ENCODE assay signal across 9 mouse cellular contexts in the genomic region with DNA sequence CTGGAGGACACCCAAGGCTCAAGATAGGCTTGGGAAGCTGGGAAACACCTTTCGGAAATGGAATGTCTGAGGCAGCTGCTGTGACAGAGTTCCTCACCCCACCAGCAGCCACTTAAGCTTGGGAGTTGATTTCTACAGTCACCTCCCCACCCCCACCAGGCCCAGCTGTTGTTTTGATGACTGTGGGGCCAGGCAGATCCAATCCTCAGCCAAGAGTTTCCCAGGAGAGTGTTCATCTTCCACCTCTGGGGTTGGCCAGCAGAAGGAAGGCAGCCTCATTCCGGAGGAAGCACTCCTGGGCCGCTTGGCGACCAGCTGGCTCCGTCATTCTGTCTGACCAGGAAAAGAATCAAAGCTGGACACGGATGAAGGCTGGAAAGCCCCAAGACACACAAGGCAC. TPM values are rescaled to one million over a fixed set of nuclear protein-coding genes. Genes with fewer than 3 reads are reported as not detected.
A peak's percentile ranks its signal among the peaks of the same experiment; 100 is the strongest.
DNase-seq lines count a peak whose midpoint lies in the region; ATAC-seq and TF ChIP-seq lines count a peak whose summit lies in the region.
"Had no signal": no experiment of that assay in that cellular context is flagged by ENCODE, and none has a peak within 500 bp of the region (broad histone marks: within the 10 kb centered on the region; RNA-seq: fewer than 3 reads in every experiment).

No protein-coding gene starts in this region.

- H3K27me3 ChIP-seq in heart, adult 2 months (ENCODE audit: control insufficient read depth, insufficient read depth, low read length): no peaks in the 10 kb centered on the region
- no peaks in the 10 kb centered on the region for H3K27me3 ChIP-seq in stomach, embryonic 14.5 days (ENCODE audit: control insufficient read depth, insufficient read depth, low read length)

- peak; percentile 65 for DNase-seq in adrenal gland, postnatal 10 days
- DNase-seq in adrenal gland, adult 8-10 months: no peak
- DNase-seq in ZHBTc4 (ENCODE audit: low read depth, low spot score): peak; percentile 26
- peak; percentile 82 to 88 for DNase-seq in heart, adult 2 months
- peak; percentile 61 to 69 for DNase-seq in kidney, adult 8-10 months
- DNase-seq in layer of hippocampus, adult 11-12 months (ENCODE audit: low spot score): no peak
- DNase-seq in thymus, postnatal 4 days: no peak

- H3K9ac ChIP-seq in heart, adult 2 months (ENCODE audit: low read depth, low read length): 0 out of 2 replicates have a peak overlapping the region, but pooled peaks have one; percentile 14
- no peak overlapping the region for H3K9ac ChIP-seq in stomach, embryonic 14.5 days (replicated peaks; ENCODE audit: low read depth, low read length)

- peak; percentile 49; the same call in 1 of the 2 replicates for TF ChIP-seq POLR2A in heart, adult 2 months (IDR thresholded peaks at IDR 0.05; ENCODE audit: insufficient read depth, low read depth, low read length)

- intact Hi-C loops in heart, adult 2 months (cut with DNase I): no loop called here

- H3K4me3 ChIP-seq in heart, adult 2 months: no peak overlapping the region
- H3K4me3 ChIP-seq in stomach, embryonic 14.5 days (ENCODE audit: low read depth, low read length): no peak overlapping the region

- TF ChIP-seq CTCF in heart, adult 2 months (IDR thresholded peaks at IDR 0.05): no peak

- WGBS in heart, adult 2 months: 10% methylated on average over 6 of the region's 6 CpGs
- WGBS in stomach, embryonic 14.5 days: 21% methylated on average over 6 of the region's 6 CpGs

- no peak for ATAC-seq in stomach, embryonic 14.5 days (ENCODE audit: insufficient number of reproducible peaks, insufficient read depth, low FRiP score, low read depth)

- H3K9me3 ChIP-seq in stomach, embryonic 14.5 days (ENCODE audit: control insufficient read depth, low read depth, low read length): no peaks in the 10 kb centered on the region

- peak overlapping the region; percentile 75 for H3K27ac ChIP-seq in heart, adult 2 months
- peak overlapping the region; percentile 67; the same call in 1 of the 2 replicates for H3K27ac ChIP-seq in stomach, embryonic 14.5 days (ENCODE audit: low read length)
- H3K27ac ChIP-seq: macrophage had no signal

- peak; percentile 85 for TF ChIP-seq EP300 in heart, adult 2 months (IDR thresholded peaks at IDR 0.05; ENCODE audit: insufficient read depth, low read depth, low read length)

- peaks cover 24% of the 10 kb centered on the region for H3K4me1 ChIP-seq in heart, adult 2 months (ENCODE audit: control insufficient read depth, insufficient read depth, low read length)
- peaks cover 7% of the 10 kb centered on the region; the same call in 1 of the 2 replicates for H3K4me1 ChIP-seq in stomach, embryonic 14.5 days (ENCODE audit: control insufficient read depth, insufficient read depth, low read length)

- H3K36me3 ChIP-seq in heart, adult 2 months (ENCODE audit: control insufficient read depth, insufficient read depth, low read length): no peaks in the 10 kb centered on the region
- no peaks in the 10 kb centered on the region for H3K36me3 ChIP-seq in stomach, embryonic 14.5 days (ENCODE audit: control insufficient read depth, insufficient read depth, low read length)

- no peak overlapping the region for H3K4me2 ChIP-seq in stomach, embryonic 14.5 days (replicated peaks; ENCODE audit: low read depth, low read length)

- H3K79me2 ChIP-seq in heart, adult 2 months (replicated peaks; ENCODE audit: control insufficient read depth, insufficient read depth, low read length): no peaks in the 10 kb centered on the region

RNA-seq across cellular contexts. Expression of a gene that starts 4.8 kb away (rescaled TPM):
- 1 to 10 TPM in 1 of 2 experiments, under 1 TPM in 1; 0.54 to 1.4 TPM for total RNA-seq in adrenal gland, postnatal 10 days (2021)
- total RNA-seq in adrenal gland, adult 8-10 months (2022): 1 to 10 TPM in 1 of 4 experiments, under 1 TPM in 3; 0.17 to 1.0 (median 0.62) TPM
- 1 to 10 TPM in 1 of 2 experiments, under 1 TPM in 1; 0.84 to 1.1 TPM for total RNA-seq in heart, adult 2 months (2021)
- polyA plus RNA-seq in heart, adult 2 months (2012; rRNA removed): 0.96 and 2.0 TPM in 2 replicates
- polyA plus RNA-seq in stomach, embryonic 14.5 days (2014; fragmentation: Nextera tagmentation; extraction: Ambion mirVana): 0.54 and 0.81 TPM in 2 replicates
- polyA plus RNA-seq: macrophage had no signal

RNA-seq across cellular contexts. Expression of a gene that starts 6.4 kb away (rescaled TPM):
- total RNA-seq in adrenal gland, postnatal 10 days (2021): 1 to 10 TPM; 6.6 to 7.9 TPM
- 1 to 10 TPM; 3.2 to 6.9 (median 4.7) TPM for total RNA-seq in adrenal gland, adult 8-10 months (2022)
- total RNA-seq in heart, adult 2 months (2021): 1 to 10 TPM; 6.4 to 9.8 TPM
- polyA plus RNA-seq in heart, adult 2 months (2012; rRNA removed): 14.4 and 21.7 TPM in 2 replicates
- polyA plus RNA-seq in stomach, embryonic 14.5 days (2014; fragmentation: Nextera tagmentation; extraction: Ambion mirVana): 26.8 and 28.4 TPM in 2 replicates

RNA-seq across cellular contexts. Expression of a gene that starts 9.3 kb away (rescaled TPM):
- not detected for total RNA-seq in adrenal gland, postnatal 10 days (2021)
- total RNA-seq in adrenal gland, adult 8-10 months (2022): not detected
- not detected for total RNA-seq in heart, adult 2 months (2021)
- 0.41 TPM in 1 of 2 replicates, not detected in the other for polyA plus RNA-seq in heart, adult 2 months (2012; rRNA removed)
- 0.38 and 0.46 TPM in 2 replicates for polyA plus RNA-seq in stomach, embryonic 14.5 days (2014; fragmentation: Nextera tagmentation; extraction: Ambion mirVana)
- polyA plus RNA-seq: macrophage had no signal

RNA-seq across cellular contexts. Expression of a gene that starts 20.0 kb away (rescaled TPM):
- 100 to 1,000 TPM; 118 to 141 TPM for total RNA-seq in adrenal gland, postnatal 10 days (2021)
- 10 to 100 TPM; 69.5 to 90.1 (median 77.6) TPM for total RNA-seq in adrenal gland, adult 8-10 months (2022)
- total RNA-seq in heart, adult 2 months (2021): 10 to 100 TPM; 42.3 to 47.7 TPM
- polyA plus RNA-seq in heart, adult 2 months (2012; rRNA removed): 83.7 and 85.4 TPM in 2 replicates
- polyA plus RNA-seq in stomach, embryonic 14.5 days (2014; fragmentation: Nextera tagmentation; extraction: Ambion mirVana): 89.1 and 90.9 TPM in 2 replicates

RNA-seq across cellular contexts. Expression of a gene that starts 21.8 kb away (rescaled TPM):
- total RNA-seq in adrenal gland, postnatal 10 days (2021): 100 to 1,000 TPM; 149 to 168 TPM
- total RNA-seq in adrenal gland, adult 8-10 months (2022): 100 to 1,000 TPM; 102 to 144 (median 126) TPM
- 10 to 100 TPM; 69.9 to 77.9 TPM for total RNA-seq in heart, adult 2 months (2021)
- 49.6 and 50.7 TPM in 2 replicates for polyA plus RNA-seq in heart, adult 2 months (2012; rRNA removed)
- 209 and 211 TPM in 2 replicates for polyA plus RNA-seq in stomach, embryonic 14.5 days (2014; fragmentation: Nextera tagmentation; extraction: Ambion mirVana)

Comparison
In these comparisons a context has a peak if more than half of its experiments do, and no peak if none do; other contexts are left out.
1. DNase-seq: peak in adrenal gland, postnatal 10 days (single experiment), ZHBTc4 (single experiment), heart, adult 2 months (2 of 2) and kidney, adult 8-10 months (2 of 2); none in adrenal gland, adult 8-10 months (single experiment), layer of hippocampus, adult 11-12 months (single experiment) and thymus, postnatal 4 days (single experiment).